Mouse (Mus musculus): ENCODE results near the gene Gm960.

Gm960 gene

GRCm38 (mm10) chr19:4711601-4712155, 13.2 kb upstream of the Gm960 start:
- no peak for DNase-seq

- no peak for DNase-seq
Observed at GRCm38 (mm10) chr19:4711098-4711600, 12.7 kb upstream of the Gm960 start, which contains the start of gene Sptbn2. Sptbn2 (plus strand) TSS chr19:4711167.

GRCm38 (mm10) chr19:4708765-4709164, 10.3 kb upstream of the Gm960 start:
- DNase-seq: no peak

- no peak for DNase-seq
Observed at GRCm38 (mm10) chr19:4701221-4701620, 2.8 kb upstream of the Gm960 start.

- no peak for DNase-seq
Observed at GRCm38 (mm10) chr19:4700656-4701055, 2.2 kb upstream of the Gm960 start.

- DNase-seq: no peak
Observed at GRCm38 (mm10) chr19:4699821-4700220, 1.4 kb upstream of the Gm960 start.

- no peak for DNase-seq
Observed at GRCm38 (mm10) chr19:4698856-4699255, 388 bp upstream of the Gm960 start.

GRCm38 (mm10) chr19:4697721-4698120, 747 bp downstream of the Gm960 start:
- DNase-seq: no peak

GRCm38 (mm10) chr19:4697121-4697520, 1.3 kb downstream of the Gm960 start:
- DNase-seq: no peak

GRCm38 (mm10) chr19:4694346-4694745, 4.1 kb downstream of the Gm960 start:
- no peak for DNase-seq

- no peak for DNase-seq
Observed at GRCm38 (mm10) chr19:4672401-4672800, 26.1 kb downstream of the Gm960 start.

GRCm38 (mm10) chr19:4670776-4671175, 27.7 kb downstream of the Gm960 start:
- no peak for DNase-seq

GRCm38 (mm10) chr19:4666815-4667214, 31.7 kb downstream of the Gm960 start:
- DNase-seq: no peak

- no peak for DNase-seq
Observed at GRCm38 (mm10) chr19:4658156-4658555, 40.3 kb downstream of the Gm960 start.

GRCm38 (mm10) chr19:4646917-4647492, 51.5 kb downstream of the Gm960 start:
- DNase-seq: no peak

- no peak for DNase-seq
Observed at GRCm38 (mm10) chr19:4644271-4644670, 54.2 kb downstream of the Gm960 start.

- DNase-seq: no peak
Observed at GRCm38 (mm10) chr19:4635986-4636385, 62.5 kb downstream of the Gm960 start.

- peak; percentile 34 to 37 for DNase-seq
Observed at GRCm38 (mm10) chr19:4628819-4629218, 69.6 kb downstream of the Gm960 start.

- DNase-seq: no peak
Observed at GRCm38 (mm10) chr19:4625829-4626535, 72.5 kb downstream of the Gm960 start.

GRCm38 (mm10) chr19:4625179-4625828, 73.2 kb downstream of the Gm960 start, which contains the start of gene Rce1:
Rce1 (minus strand) TSS chr19:4625641.
- DNase-seq: peak; percentile 89 to 90

GRCm38 (mm10) chr19:4624406-4625178, 73.9 kb downstream of the Gm960 start:
- DNase-seq: no peak

GRCm38 (mm10) chr19:4624006-4624405, 74.5 kb downstream of the Gm960 start:
- no peak for DNase-seq

GRCm38 (mm10) chr19:4623419-4623818, 75.0 kb downstream of the Gm960 start:
- no peak for DNase-seq
